Mouse (Mus musculus) neural tube, embryonic 15.5 days (tissue): Measurements from ENCODE around the gene Greb1. TPM values are rescaled to one million over a fixed set of nuclear protein-coding genes. Genes with fewer than 3 reads are reported as not detected.

Source experiments
- ATAC-seq: fragments of 200-750 bp; cut with Nextera tagmentation; 2 replicates; pipeline ENCODE4 v1.8.0; 2017; ENCODE audit warnings: mild to moderate bottlenecking, moderate TSS enrichment, moderate library complexity; ENCODE audit not compliant: low FRiP score
- H3K27ac ChIP-seq: fragments of 300-500 bp; sonication (generic); replicated peaks from 2 replicates; pipeline ENCODE4 v1.5.1; 2015; ENCODE audit warnings: mild to moderate bottlenecking, inconsistent platforms
- H3K27me3 ChIP-seq: fragments of 300-500 bp; sonication (generic); replicated peaks from 2 replicates; pipeline ENCODE4 v1.6.1; 2015; ENCODE audit warnings: inconsistent platforms
- H3K36me3 ChIP-seq: fragments of 300-500 bp; sonication (generic); 2 replicates; pipeline ENCODE4 v1.6.1; 2015; ENCODE audit warnings: inconsistent platforms
- H3K4me1 ChIP-seq: fragments of 300-500 bp; sonication (generic); 2 replicates; pipeline ENCODE4 v1.6.1; 2015; ENCODE audit warnings: inconsistent platforms
- H3K4me2 ChIP-seq: fragments of 300-500 bp; sonication (generic); 2 replicates; pipeline ENCODE4 v1.6.1; 2015; ENCODE audit warnings: inconsistent platforms, mild to moderate bottlenecking, moderate library complexity
- H3K4me3 ChIP-seq: fragments of 300-500 bp; sonication (generic); replicated peaks from 2 replicates; pipeline ENCODE4 v1.5.1; 2015; ENCODE audit warnings: mild to moderate bottlenecking, inconsistent platforms
- H3K9ac ChIP-seq: fragments of 300-500 bp; sonication (generic); replicated peaks from 2 replicates; pipeline ENCODE4 v1.6.1; 2015; ENCODE audit warnings: mild to moderate bottlenecking, inconsistent platforms
- H3K9me3 ChIP-seq: fragments of 300-500 bp; sonication (generic); replicated peaks from 2 replicates; pipeline ENCODE4 v1.6.1; 2016; ENCODE audit warnings: inconsistent platforms
- WGBS: fragments of 180-500 bp; shearing (Covaris S2); methylation state at CpG from one replicate; pipeline ENCODE4 v1.1.7; 2015; ENCODE audit warnings: mixed read lengths; 5-methylcytosine and 5-hydroxymethylcytosine counted together
- polyA plus RNA-seq: library from polyadenylated mRNA; unstranded; fragments of >200 nt; fragmentation: Nextera tagmentation; extraction: Ambion mirVana; gene quantifications from 2 replicates; pipeline ENCODE4 v1.2.1, GENCODE M21; 2015

The Greb1 gene
- polyA plus RNA-seq, 1 experiment from 2014 or later, result 0.67 TPM

DNA sequence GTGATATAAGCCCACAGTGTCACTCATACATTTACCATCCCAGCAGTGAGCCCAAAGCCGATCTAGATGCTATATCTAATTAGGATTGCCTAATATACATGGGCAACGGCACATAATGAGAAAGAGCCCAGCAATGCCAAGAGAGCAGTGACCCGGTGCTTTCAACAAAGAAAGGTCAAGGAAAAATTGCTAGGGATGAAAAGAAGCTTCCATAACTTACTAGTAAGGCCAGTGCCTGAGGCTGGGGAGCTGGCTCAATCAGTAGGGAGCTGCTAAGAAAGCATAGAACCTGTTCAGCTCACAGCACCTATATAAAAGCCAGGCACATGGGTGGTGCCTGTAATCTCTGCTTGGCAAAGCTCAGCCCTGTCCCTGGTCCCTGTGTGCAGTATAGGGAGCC, 20.4 kb downstream of the Greb1 start:
- H3K4me1 ChIP-seq, result no peaks in the 10 kb centered on the region
- H3K36me3 ChIP-seq, result no peaks in the 10 kb centered on the region
- H3K4me3 ChIP-seq, result no peak overlapping the region
- H3K9me3 ChIP-seq, result no peaks in the 10 kb centered on the region
- no peak overlapping the region for H3K9ac ChIP-seq
- no peak for ATAC-seq
- H3K27ac ChIP-seq, result no peak overlapping the region
- H3K4me2 ChIP-seq, result no peak overlapping the region
- WGBS, result 79% methylated on average over 3 of the region's 3 CpGs
- no peaks in the 10 kb centered on the region for H3K27me3 ChIP-seq

DNA sequence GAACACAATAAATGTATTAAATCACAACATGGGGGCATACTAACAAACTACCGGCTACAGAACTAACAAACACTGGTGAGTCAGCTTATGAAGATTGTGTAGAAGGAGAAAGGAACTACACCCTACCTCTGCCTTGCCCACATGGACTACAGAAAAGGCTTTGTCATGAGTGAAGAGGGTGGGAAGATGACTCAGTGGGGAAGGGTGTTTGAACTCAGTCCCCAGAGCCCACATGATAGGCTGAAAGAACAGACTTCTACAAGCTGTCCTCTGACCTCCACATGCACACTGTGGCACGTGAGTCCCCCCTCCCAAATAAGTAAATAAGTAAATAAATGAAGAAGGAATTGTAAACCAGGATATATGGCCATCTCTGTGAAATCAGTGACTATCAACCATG, 21.5 kb downstream of the Greb1 start:
- H3K4me2 ChIP-seq, result no peak overlapping the region
- no peak for ATAC-seq
- no peaks in the 10 kb centered on the region for H3K27me3 ChIP-seq
- H3K9ac ChIP-seq, result no peak overlapping the region
- no peak overlapping the region for H3K4me3 ChIP-seq
- no peaks in the 10 kb centered on the region for H3K9me3 ChIP-seq
- no peak overlapping the region for H3K27ac ChIP-seq
- no peaks in the 10 kb centered on the region for H3K4me1 ChIP-seq
- WGBS, result 87% methylated on average over 2 of the region's 2 CpGs
- no peaks in the 10 kb centered on the region for H3K36me3 ChIP-seq

DNA sequence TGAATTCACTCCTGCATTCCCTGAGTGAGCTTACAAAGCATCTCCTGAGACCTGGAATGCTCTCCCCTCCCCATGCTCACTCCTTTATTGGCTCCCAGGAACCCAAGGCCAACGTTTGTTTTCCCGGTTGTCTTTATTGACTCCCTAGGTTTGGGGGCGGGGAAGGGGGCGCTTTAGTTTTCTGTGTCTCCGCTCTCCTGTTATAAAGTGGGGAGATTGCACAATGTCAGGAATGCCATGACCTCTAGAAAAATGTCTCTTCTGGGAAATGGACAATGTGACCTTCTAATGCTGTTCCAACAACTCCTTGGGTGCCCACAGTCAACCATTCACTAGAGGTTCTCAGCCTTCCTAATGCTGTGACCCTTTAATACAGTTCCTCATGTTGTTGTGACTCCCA, 22.2 kb downstream of the Greb1 start:
- Histone ChIP-seq H3K27me3 (no peaks in the 10 kb centered on the region), H3K9me3 (no peaks in the 10 kb centered on the region), H3K9ac (no peak overlapping the region), H3K4me2 (no peak overlapping the region), H3K27ac (no peak overlapping the region), H3K4me1 (no peaks in the 10 kb centered on the region), H3K4me3 (no peak overlapping the region), H3K36me3 (no peaks in the 10 kb centered on the region)
- 50% methylated on average over 5 of the region's 5 CpGs for WGBS
- no peak for ATAC-seq

DNA sequence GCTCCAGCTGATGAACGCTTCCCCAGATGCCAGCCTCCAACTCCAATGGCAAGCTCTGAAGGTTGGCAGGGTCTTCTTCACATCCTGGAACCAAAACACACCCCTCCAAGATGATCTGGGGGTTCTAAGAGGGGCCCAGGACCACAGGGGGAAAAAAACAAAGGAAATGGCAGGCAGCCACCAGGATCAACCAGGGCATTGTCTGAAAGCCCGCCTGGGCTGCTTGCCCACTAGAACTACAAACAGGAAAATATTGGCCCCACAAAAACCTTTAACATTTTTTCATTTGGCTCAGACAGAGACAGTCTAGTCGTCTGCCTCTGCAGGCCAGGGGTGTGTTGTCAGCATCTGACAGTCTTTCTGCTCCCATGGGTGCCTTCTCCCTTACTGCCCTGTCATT, 25.3 kb downstream of the Greb1 start:
- WGBS, result 74% methylated on average over 3 of the region's 3 CpGs
- Histone ChIP-seq H3K4me2 (no peak overlapping the region), H3K4me1 (no peaks in the 10 kb centered on the region), H3K9me3 (no peaks in the 10 kb centered on the region), H3K36me3 (no peaks in the 10 kb centered on the region), H3K27ac (no peak overlapping the region), H3K4me3 (no peak overlapping the region), H3K27me3 (no peaks in the 10 kb centered on the region), H3K9ac (no peak overlapping the region)
- no peak for ATAC-seq

DNA sequence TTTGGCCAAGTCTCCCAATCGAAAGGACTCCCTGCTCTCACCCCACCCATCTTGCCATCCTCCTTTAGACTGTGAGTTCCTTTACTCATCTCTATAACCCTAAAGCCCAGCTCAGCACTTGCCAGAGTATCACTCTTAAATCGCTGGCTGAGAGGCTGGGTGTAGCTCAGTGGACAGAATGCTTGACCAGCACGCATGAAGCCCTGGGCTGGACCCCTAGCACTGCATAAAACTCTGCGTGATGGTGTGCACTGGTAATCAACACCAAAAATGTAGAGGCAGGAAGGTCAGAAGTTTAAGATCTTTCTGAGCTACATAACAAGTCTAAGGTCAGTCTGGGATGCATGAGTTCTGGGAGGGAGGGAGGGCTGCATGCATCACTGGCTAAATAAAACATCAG, 26.1 kb downstream of the Greb1 start:
- Histone ChIP-seq H3K4me2 (no peak overlapping the region), H3K27me3 (no peaks in the 10 kb centered on the region), H3K9me3 (no peaks in the 10 kb centered on the region), H3K9ac (no peak overlapping the region), H3K4me3 (no peak overlapping the region), H3K36me3 (no peaks in the 10 kb centered on the region), H3K4me1 (no peaks in the 10 kb centered on the region), H3K27ac (no peak overlapping the region)
- no peak for ATAC-seq
- 91% methylated on average over 4 of the region's 4 CpGs for WGBS

DNA sequence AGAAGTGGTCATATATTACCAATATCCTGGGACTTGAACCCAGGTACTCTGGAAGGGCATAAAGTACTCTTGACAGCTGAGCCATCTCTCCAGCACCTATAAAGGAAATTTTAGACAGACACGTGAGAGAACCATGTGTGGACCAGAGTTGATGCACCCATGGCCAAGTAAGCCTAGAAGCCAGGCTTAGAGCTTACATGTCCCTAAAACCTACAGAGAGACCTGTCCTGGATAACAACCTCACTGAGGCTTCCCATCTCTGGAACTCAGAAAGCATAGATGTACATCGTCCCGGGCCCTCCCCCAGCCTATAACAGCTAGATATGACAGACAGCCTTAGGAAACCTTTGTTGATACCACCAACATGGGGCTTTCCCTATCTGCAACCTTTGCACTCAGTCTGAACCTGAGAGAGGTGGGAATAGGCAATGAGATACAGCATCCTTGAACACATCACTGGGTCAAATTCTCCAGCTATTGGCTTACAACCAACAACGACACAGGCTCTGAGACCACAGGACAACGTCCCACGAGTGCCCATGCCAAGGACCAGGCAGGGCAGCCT, 31.0 kb downstream of the Greb1 start:
- ATAC-seq, result no peak
- Histone ChIP-seq H3K27ac (no peak overlapping the region), H3K4me1 (no peaks in the 10 kb centered on the region), H3K4me2 (no peak overlapping the region), H3K9me3 (no peaks in the 10 kb centered on the region), H3K9ac (no peak overlapping the region), H3K27me3 (no peaks in the 10 kb centered on the region), H3K36me3 (no peaks in the 10 kb centered on the region), H3K4me3 (no peak overlapping the region)
- WGBS, result 93% methylated on average over 6 of the region's 6 CpGs

DNA sequence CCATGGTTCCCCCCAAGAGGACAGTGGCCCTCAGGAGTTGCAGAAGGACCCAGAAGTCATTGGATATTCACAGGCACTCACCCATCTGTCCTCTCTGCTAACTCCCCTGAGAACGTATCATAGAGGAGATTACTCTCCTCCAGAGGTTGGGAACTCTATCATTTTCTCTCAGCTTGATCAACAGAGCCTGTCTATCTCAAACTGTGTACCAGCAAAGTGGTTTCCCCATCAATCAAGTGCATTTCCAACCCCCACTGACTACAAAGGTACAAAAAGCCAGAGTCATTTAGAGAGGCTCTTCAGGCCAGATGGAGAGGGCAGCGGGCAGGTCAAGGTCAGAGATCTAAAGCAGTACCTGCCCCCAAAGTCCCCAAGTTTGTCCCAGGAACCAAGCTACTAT, 32.0 kb downstream of the Greb1 start:
- Histone ChIP-seq H3K27me3 (no peaks in the 10 kb centered on the region), H3K9me3 (no peaks in the 10 kb centered on the region), H3K36me3 (no peaks in the 10 kb centered on the region), H3K27ac (no peak overlapping the region), H3K4me2 (no peak overlapping the region), H3K4me3 (no peak overlapping the region), H3K4me1 (no peaks in the 10 kb centered on the region), H3K9ac (no peak overlapping the region)
- ATAC-seq, result no peak
- WGBS, result 69% methylated on average over 2 of the region's 2 CpGs

DNA sequence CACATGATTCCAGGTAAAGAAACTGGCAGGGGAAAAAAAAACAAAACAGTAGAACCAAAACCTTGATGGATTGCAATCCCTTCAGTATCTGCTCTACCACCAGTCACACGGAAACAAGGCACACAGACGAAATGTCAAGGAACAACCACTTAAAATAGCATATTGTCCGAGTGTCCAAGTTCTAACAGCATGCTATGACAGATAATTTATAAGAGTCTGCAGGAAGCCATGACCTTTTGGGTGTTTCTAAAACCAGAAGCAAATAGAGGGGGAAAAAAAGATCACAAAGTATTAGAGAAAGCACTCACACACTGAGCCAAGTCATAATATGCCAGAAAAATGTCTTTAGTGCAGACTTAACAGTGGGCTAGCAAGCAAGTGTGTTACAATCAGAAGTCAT, 32.4 kb downstream of the Greb1 start:
- no peaks in the 10 kb centered on the region for H3K36me3 ChIP-seq

DNA sequence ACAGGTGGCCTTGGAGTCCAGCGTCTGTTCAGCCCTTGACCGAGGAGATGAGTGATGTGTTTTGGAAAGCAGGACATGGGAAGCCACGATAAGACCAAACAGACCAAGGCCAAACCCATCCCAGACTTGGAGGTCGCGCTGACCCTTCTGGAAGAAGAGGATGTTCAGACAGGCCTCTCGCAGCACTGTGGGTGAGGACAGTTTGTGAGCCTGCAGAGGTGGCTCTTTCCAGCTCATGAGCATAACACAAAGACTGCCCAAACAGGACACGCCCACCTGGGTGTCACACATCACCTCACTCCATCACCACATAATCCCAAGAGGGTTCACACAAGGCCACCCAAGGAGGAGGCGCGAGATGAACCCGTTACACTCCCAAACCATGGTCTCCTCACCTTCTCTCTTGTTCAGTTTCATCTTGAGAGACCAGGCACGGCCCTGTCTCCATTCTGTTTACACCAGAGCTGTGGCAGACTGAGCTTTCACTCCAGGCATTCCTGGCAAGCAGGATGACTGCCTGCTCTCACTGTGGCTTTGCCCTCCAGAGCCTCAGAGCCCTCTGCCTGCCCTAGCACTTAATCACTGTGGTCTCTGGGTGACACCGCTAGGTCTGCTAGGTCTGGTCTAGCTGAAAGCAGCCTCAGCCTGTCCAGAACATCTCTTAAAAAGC, 35.8 kb downstream of the Greb1 start:
- no peak for ATAC-seq
- H3K4me2 ChIP-seq, result no peak overlapping the region
- H3K9ac ChIP-seq, result no peak overlapping the region
- no peaks in the 10 kb centered on the region for H3K36me3 ChIP-seq
- no peak overlapping the region for H3K27ac ChIP-seq
- WGBS, result 80% methylated on average over 12 of the region's 12 CpGs
- H3K4me3 ChIP-seq, result no peak overlapping the region
- no peaks in the 10 kb centered on the region for H3K4me1 ChIP-seq
- no peaks in the 10 kb centered on the region for H3K27me3 ChIP-seq
- H3K9me3 ChIP-seq, result no peaks in the 10 kb centered on the region

More for the DNA sequence above, 32.4 kb downstream of the Greb1 start:
- 56% methylated on average over 3 of the region's 3 CpGs for WGBS
- H3K9me3 ChIP-seq, result no peaks in the 10 kb centered on the region
- ATAC-seq, result no peak
- no peak overlapping the region for H3K4me2 ChIP-seq
- H3K27me3 ChIP-seq, result no peaks in the 10 kb centered on the region
- no peaks in the 10 kb centered on the region for H3K4me1 ChIP-seq
- no peak overlapping the region for H3K27ac ChIP-seq
- no peak overlapping the region for H3K4me3 ChIP-seq
- no peak overlapping the region for H3K9ac ChIP-seq

DNA sequence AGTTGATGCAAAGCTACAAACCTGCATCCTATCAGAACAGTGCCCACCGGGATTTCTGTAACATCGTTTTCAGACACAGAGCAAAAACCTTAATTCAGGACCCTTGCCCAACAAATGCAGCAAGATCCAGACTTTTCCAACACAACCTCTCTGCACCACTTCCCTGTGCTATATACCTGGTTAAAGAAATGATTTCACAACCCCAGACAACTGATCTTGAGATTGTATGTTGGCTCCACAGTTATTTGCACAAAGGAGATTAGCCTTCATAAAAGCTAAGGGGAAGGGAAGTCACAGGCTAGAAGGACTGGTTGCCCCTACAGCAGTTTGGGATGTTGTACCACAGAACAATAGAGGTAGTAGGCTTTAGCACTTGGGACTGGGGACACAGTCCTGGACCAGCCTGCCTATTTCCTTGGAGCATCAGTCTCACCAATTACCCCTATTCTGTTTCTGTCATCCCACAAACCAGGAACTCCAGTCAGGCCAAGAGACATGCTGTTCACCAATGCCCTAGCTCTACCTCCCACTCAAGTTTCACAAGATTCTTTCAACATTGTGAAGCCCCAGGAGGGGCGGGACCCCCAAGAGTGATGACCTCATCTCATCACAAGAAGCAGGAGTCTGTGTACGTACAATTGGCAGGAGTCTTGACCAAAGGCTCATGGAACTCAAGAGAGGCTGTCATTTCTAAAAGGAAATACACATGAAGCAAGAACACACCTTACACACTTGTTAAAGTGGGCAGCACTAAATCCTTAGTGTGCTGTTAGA, 36.9 kb downstream of the Greb1 start:
- no peaks in the 10 kb centered on the region for H3K36me3 ChIP-seq
- 90% methylated on average over 4 of the region's 4 CpGs for WGBS
- H3K27me3 ChIP-seq, result no peaks in the 10 kb centered on the region
- H3K9ac ChIP-seq, result no peak overlapping the region
- no peaks in the 10 kb centered on the region for H3K9me3 ChIP-seq
- H3K4me1 ChIP-seq, result no peaks in the 10 kb centered on the region
- H3K4me2 ChIP-seq, result no peak overlapping the region
- no peak overlapping the region for H3K27ac ChIP-seq
- ATAC-seq, result no peak
- H3K4me3 ChIP-seq, result no peak overlapping the region

DNA sequence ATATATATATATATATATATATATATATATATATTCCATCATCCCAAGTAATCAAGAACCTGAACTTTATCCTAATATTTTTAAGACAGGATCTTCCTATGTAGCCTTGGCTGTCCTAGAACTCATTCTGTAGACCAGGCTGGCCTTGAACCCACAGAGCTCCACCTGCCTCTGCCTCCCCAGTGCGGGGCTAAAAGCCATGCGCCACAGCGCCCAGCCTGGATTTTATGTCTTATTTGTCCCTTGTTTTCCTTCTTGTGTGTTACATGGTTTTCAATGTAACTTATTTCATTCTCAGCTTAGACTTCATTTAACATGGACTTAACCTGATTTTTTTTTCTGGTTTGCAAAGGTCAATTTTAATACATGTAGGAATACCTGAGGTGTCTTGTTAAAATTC, 39.2 kb downstream of the Greb1 start:
- Histone ChIP-seq H3K36me3 (no peaks in the 10 kb centered on the region), H3K27me3 (no peaks in the 10 kb centered on the region), H3K9me3 (no peaks in the 10 kb centered on the region), H3K4me2 (no peak overlapping the region), H3K4me1 (no peaks in the 10 kb centered on the region), H3K27ac (no peak overlapping the region), H3K9ac (no peak overlapping the region), H3K4me3 (no peak overlapping the region)
- no peak for ATAC-seq
- WGBS, result 96% methylated on average over 3 of the region's 3 CpGs

DNA sequence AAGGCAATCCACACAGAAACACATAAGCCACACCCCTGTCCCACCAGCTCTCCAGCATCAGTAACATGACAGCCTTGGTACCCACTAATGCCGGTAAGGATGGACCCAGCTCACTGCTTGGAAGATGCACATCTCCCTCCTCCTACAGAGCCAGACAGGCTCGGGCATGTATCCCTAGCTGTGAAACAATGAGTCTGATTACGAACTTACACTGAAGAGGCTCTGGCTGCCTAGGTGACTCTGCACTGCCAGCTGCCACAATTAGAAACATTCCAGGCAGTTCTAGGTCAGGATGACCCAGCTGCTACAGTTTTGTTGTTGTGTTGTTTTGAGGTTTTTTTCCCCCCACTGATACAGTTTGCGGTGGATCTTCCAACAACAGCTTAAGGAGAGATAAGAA, 40.4 kb downstream of the Greb1 start:
- no peaks in the 10 kb centered on the region for H3K4me1 ChIP-seq
- H3K36me3 ChIP-seq, result no peaks in the 10 kb centered on the region
- no peaks in the 10 kb centered on the region for H3K9me3 ChIP-seq
- no peaks in the 10 kb centered on the region for H3K27me3 ChIP-seq
- no peak for ATAC-seq
- H3K9ac ChIP-seq, result no peak overlapping the region
- H3K4me3 ChIP-seq, result no peak overlapping the region
- H3K27ac ChIP-seq, result no peak overlapping the region
- WGBS, result 65% methylated on average over 4 of the region's 4 CpGs
- no peak overlapping the region for H3K4me2 ChIP-seq
